Comparison of ENCODE assay signal across 8 mouse cellular contexts in genomic region chr10:106632171-106632935, GRCm38 (mm10).
A peak's percentile ranks its signal among the peaks of the same experiment; 100 is the strongest.
DNase-seq lines count a peak whose midpoint lies in the region; ATAC-seq and TF ChIP-seq lines count a peak whose summit lies in the region.

No protein-coding gene starts in this region.

- no peak for TF ChIP-seq CTCF in stomach, postnatal 0 days (IDR thresholded peaks at IDR 0.05; ENCODE audit: low read depth)

- 53% methylated on average over 18 of the region's 18 CpGs for WGBS in heart, embryonic 13.5 days
- WGBS in hindbrain, embryonic 16.5 days = 30% methylated on average over 18 of the region's 18 CpGs
- 30% methylated on average over 18 of the region's 18 CpGs for WGBS in limb, embryonic 14.5 days
- WGBS in stomach, postnatal 0 days = 27% methylated on average over 18 of the region's 18 CpGs

- TF ChIP-seq POLR2A in limb, embryonic 14.5 days (IDR thresholded peaks at IDR 0.05; ENCODE audit: borderline replicate concordance, extremely low read depth, insufficient read depth, insufficient read length) = no peak

- H3K36me3 ChIP-seq in heart, embryonic 13.5 days = no peaks in the 10 kb centered on the region
- H3K36me3 ChIP-seq in hindbrain, embryonic 16.5 days (ENCODE audit: control insufficient read depth, insufficient read depth, low read length) = no peaks in the 10 kb centered on the region
- no peaks in the 10 kb centered on the region for H3K36me3 ChIP-seq in limb, embryonic 14.5 days (ENCODE audit: control insufficient read depth, insufficient read depth, low read length)
- no peaks in the 10 kb centered on the region for H3K36me3 ChIP-seq in stomach, postnatal 0 days (ENCODE audit: control insufficient read depth, insufficient read depth, low read length)

- H3K27ac ChIP-seq in heart, embryonic 13.5 days (replicated peaks) = no peak overlapping the region
- no peak overlapping the region for H3K27ac ChIP-seq in hindbrain, embryonic 16.5 days (ENCODE audit: low read depth, low read length)
- H3K27ac ChIP-seq in limb, embryonic 14.5 days (replicated peaks; ENCODE audit: low read depth, low read length) = no peak overlapping the region
- H3K27ac ChIP-seq in stomach, postnatal 0 days (replicated peaks) = no peak overlapping the region

- H3K4me2 ChIP-seq in heart, embryonic 13.5 days = peak overlapping the region; percentile 41
- H3K4me2 ChIP-seq in hindbrain, embryonic 16.5 days (ENCODE audit: low read length) = peak overlapping the region; percentile 53
- peak overlapping the region; percentile 28 for H3K4me2 ChIP-seq in limb, embryonic 14.5 days (replicated peaks; ENCODE audit: low read depth, low read length, severe bottlenecking)
- peak overlapping the region; percentile 51 for H3K4me2 ChIP-seq in stomach, postnatal 0 days (replicated peaks; ENCODE audit: low read depth)

- H3K4me1 ChIP-seq in heart, embryonic 13.5 days = 0 out of 2 replicates have a peak, but pooled peaks cover 3% of the 10 kb centered on the region
- H3K4me1 ChIP-seq in hindbrain, embryonic 16.5 days (ENCODE audit: control insufficient read depth, insufficient read depth, low read depth, low read length) = peaks cover 3% of the 10 kb centered on the region
- H3K4me1 ChIP-seq in limb, embryonic 14.5 days (ENCODE audit: control insufficient read depth, insufficient read depth, low read length) = no peaks in the 10 kb centered on the region
- H3K4me1 ChIP-seq in stomach, postnatal 0 days (replicated peaks; ENCODE audit: control insufficient read depth, insufficient read depth) = no peaks in the 10 kb centered on the region

- ATAC-seq in heart, embryonic 13.5 days (ENCODE audit: extremely low read depth, insufficient number of reproducible peaks, low FRiP score, low TSS enrichment) = no peak
- peak; percentile 96 for ATAC-seq in hindbrain, embryonic 16.5 days
- ATAC-seq in limb, embryonic 14.5 days (ENCODE audit: low FRiP score, low read depth) = 0 out of 2 replicates have a peak, but pooled peaks have one; percentile 34
- ATAC-seq in stomach, postnatal 0 days (ENCODE audit: low FRiP score, low TSS enrichment) = no peak

- H3K27me3 ChIP-seq in heart, embryonic 13.5 days (replicated peaks) = no peaks in the 10 kb centered on the region
- H3K27me3 ChIP-seq in hindbrain, embryonic 16.5 days (replicated peaks; ENCODE audit: control insufficient read depth, insufficient read depth, low read length) = no peaks in the 10 kb centered on the region
- H3K27me3 ChIP-seq in limb, embryonic 14.5 days (ENCODE audit: control insufficient read depth, insufficient read depth, low read length) = no peaks in the 10 kb centered on the region
- no peaks in the 10 kb centered on the region for H3K27me3 ChIP-seq in stomach, postnatal 0 days (ENCODE audit: control insufficient read depth, insufficient read depth, low read length)

- H3K9me3 ChIP-seq in heart, embryonic 13.5 days = no peaks in the 10 kb centered on the region
- H3K9me3 ChIP-seq in hindbrain, embryonic 16.5 days (ENCODE audit: control insufficient read depth, low read length) = no peaks in the 10 kb centered on the region
- no peaks in the 10 kb centered on the region for H3K9me3 ChIP-seq in limb, embryonic 14.5 days (ENCODE audit: control insufficient read depth, low read length)
- H3K9me3 ChIP-seq in stomach, postnatal 0 days (ENCODE audit: control insufficient read depth, low read length) = no peaks in the 10 kb centered on the region

- no peak for DNase-seq in heart, adult 18-20 months
- peak; percentile 62 for DNase-seq in cerebellum, adult 8-10 months
- no peak for DNase-seq in limb, embryonic 14.5 days (ENCODE audit: low spot score)
- no peak for DNase-seq in stomach, postnatal 0 days (ENCODE audit: low spot score)
- no peak for DNase-seq in adipocyte (ENCODE audit: low spot score)
- no peak for DNase-seq in testis, postnatal 10 days (ENCODE audit: low spot score)

- peak overlapping the region; percentile 29 for H3K4me3 ChIP-seq in heart, embryonic 13.5 days
- H3K4me3 ChIP-seq in hindbrain, embryonic 16.5 days (ENCODE audit: low read length) = peak overlapping the region; percentile 30
- H3K4me3 ChIP-seq in limb, embryonic 14.5 days (replicated peaks; ENCODE audit: low read length) = peak overlapping the region; percentile 23
- peak overlapping the region; percentile 38 for H3K4me3 ChIP-seq in stomach, postnatal 0 days (ENCODE audit: low read depth, low read length)

- no peak for TF ChIP-seq EP300 in stomach, postnatal 0 days (optimal IDR thresholded peaks at IDR 0.05)

- no peak overlapping the region for H3K9ac ChIP-seq in heart, embryonic 13.5 days
- H3K9ac ChIP-seq in hindbrain, embryonic 16.5 days (ENCODE audit: low read depth, low read length) = peak overlapping the region; percentile 19; the same call in 1 of the 2 replicates
- no peak overlapping the region for H3K9ac ChIP-seq in limb, embryonic 14.5 days (ENCODE audit: low read depth, low read length, severe bottlenecking)
- 0 out of 2 replicates have a peak overlapping the region, but pooled peaks have one; percentile 41 for H3K9ac ChIP-seq in stomach, postnatal 0 days (ENCODE audit: low read length)

Comparison
In these comparisons a context has a peak if more than half of its experiments do, and no peak if none do; other contexts are left out.
1. ATAC-seq: peak in hindbrain, embryonic 16.5 days (single experiment) and limb, embryonic 14.5 days (single experiment); none in heart, embryonic 13.5 days (single experiment) and stomach, postnatal 0 days (single experiment).
2. H3K9ac ChIP-seq: peak in hindbrain, embryonic 16.5 days (single experiment) and stomach, postnatal 0 days (single experiment); none in heart, embryonic 13.5 days (single experiment) and limb, embryonic 14.5 days (single experiment).
3. Peak in every context shown above with its lines, with median percentiles within 50 percentile points of each other: H3K4me2 ChIP-seq and H3K4me3 ChIP-seq.